Mouse (Mus musculus): ENCODE results near the gene Lix1. TPM values are rescaled to one million over a fixed set of nuclear protein-coding genes. Genes with fewer than 3 reads are reported as not detected.

Lix1 gene
- polyA plus RNA-seq, 1 experiment from 2014 or later = 4.3 TPM

DNA sequence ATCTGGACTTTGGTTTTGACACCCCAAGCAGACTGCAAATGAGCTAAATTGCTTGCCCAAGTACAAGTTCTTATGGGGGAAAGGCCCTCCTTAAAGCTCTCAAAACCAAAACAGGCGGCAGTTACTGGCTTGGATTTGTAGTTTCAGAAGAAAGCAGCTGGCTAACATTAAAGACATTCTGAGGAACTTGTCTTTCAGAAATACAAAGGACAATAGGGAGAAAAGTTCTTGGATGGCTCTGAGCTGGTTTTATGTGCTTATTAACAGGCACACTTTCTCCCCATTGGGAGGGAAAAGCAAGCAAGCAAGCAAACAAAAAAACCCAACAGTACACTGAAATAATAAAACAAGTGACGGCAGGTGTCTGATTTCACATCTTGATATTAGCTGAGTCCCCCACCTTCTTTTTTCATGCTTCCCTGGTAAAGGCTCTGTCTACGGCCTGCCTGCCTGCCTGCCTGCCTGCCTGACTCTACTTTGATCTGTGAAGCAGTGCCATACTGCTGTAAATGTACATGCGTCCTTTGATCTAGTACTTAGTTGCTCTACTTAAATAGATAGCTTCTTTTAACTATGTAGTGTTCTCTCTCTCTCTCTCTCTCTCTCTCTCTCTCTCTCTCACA, 39.5 kb downstream of the Lix1 start:
- 43% methylated on average over 4 of the region's 4 CpGs for WGBS
- H3K4me3 ChIP-seq (ENCODE audit: control insufficient read depth in 1 of 2, insufficient read depth in 1 of 2, low read depth in 1 of 2, low read length in 2 of 2) = no peak overlapping the region
- H3K27me3 ChIP-seq (ENCODE audit: control insufficient read depth, insufficient read depth, low read length) = no peaks in the 10 kb centered on the region
- H3K4me1 ChIP-seq (ENCODE audit: control insufficient read depth in 2 of 2, insufficient read depth in 2 of 2, low read length in 2 of 2) = no peaks in the 10 kb centered on the region
- no peaks in the 10 kb centered on the region for H3K9me3 ChIP-seq (ENCODE audit: control insufficient read depth, low read length)
- H3K27ac ChIP-seq (replicated peaks in 1 of 2; ENCODE audit: control insufficient read depth in 1 of 2, insufficient read depth in 1 of 2, low read depth in 2 of 2, low read length in 2 of 2) = no peak overlapping the region
- H3K4me2 ChIP-seq (ENCODE audit: low read length) = no peak overlapping the region
- no peaks in the 10 kb centered on the region for H3K36me3 ChIP-seq (ENCODE audit: control insufficient read depth, insufficient read depth, low read length)
- no peak for ATAC-seq (ENCODE audit: insufficient number of reproducible peaks, insufficient read depth, low FRiP score, low read depth)
- no peak overlapping the region for H3K9ac ChIP-seq (ENCODE audit: low read length)

DNA sequence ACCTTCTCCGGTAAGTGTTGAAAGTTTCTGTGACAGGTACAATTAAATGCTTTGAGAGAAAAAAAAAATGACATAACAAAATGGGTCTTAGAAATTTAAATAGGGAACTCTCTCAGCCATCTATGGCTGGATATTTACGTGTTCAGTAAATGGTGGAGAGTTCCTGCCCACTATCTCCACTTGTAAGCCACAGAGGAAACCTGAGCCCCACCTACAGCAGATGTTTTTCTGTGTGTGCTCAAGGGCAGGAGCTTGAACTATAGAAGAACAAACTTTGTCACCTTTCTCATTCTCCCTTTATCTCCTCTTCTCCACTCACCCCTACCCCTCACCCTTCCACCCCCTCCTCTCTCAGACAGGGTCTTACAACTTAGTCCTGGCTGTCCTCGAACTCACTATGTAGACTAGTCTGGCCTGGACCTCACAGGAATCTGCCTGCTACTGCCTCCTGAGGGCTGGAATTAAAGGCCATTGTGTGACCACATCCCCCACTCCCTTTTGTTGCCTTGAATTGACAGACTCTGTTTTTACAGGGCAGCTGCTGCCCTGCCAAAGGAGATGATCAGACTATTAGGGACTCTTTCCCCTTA, 41.9 kb downstream of the Lix1 start:
- no peak overlapping the region for H3K9ac ChIP-seq (ENCODE audit: low read length)
- H3K4me2 ChIP-seq (ENCODE audit: low read length) = no peak overlapping the region
- no peak for ATAC-seq (ENCODE audit: insufficient number of reproducible peaks, insufficient read depth, low FRiP score, low read depth)
- H3K36me3 ChIP-seq (ENCODE audit: control insufficient read depth, insufficient read depth, low read length) = no peaks in the 10 kb centered on the region
- 71% methylated on average over 3 of the region's 3 CpGs for WGBS
- no peak overlapping the region for H3K4me3 ChIP-seq (ENCODE audit: control insufficient read depth in 1 of 2, insufficient read depth in 1 of 2, low read depth in 1 of 2, low read length in 2 of 2)
- H3K27ac ChIP-seq (replicated peaks in 1 of 2; ENCODE audit: control insufficient read depth in 1 of 2, insufficient read depth in 1 of 2, low read depth in 2 of 2, low read length in 2 of 2) = no peak overlapping the region
- H3K27me3 ChIP-seq (ENCODE audit: control insufficient read depth, insufficient read depth, low read length) = no peaks in the 10 kb centered on the region
- no peaks in the 10 kb centered on the region for H3K9me3 ChIP-seq (ENCODE audit: control insufficient read depth, low read length)
- peaks cover 4 to 5% of the 10 kb centered on the region in 2 experiments; a peak in 1 of 4 replicates for H3K4me1 ChIP-seq (ENCODE audit: control insufficient read depth in 2 of 2, insufficient read depth in 2 of 2, low read length in 2 of 2)

DNA sequence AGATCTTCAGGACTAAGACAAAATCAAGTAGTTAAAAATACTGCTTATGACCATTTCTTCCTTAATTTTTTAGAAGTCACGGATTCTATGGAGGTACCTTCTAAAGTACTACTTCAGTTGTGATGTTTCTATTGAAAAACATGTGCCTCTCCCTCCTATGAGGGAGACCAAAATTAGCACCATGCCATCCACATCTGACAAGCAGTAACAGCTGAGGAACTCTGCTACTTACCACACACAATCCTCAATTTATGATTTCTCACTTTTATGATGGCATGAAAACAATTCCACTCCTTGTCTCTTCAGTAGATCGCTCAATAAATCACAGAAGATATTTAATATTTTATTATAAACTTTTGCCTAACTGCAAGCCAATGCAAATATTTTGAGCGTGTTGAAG, 44.2 kb downstream of the Lix1 start:
- no peak for ATAC-seq (ENCODE audit: insufficient number of reproducible peaks, insufficient read depth, low FRiP score, low read depth)
- 89% methylated on average over 3 of the region's 3 CpGs for WGBS

DNA sequence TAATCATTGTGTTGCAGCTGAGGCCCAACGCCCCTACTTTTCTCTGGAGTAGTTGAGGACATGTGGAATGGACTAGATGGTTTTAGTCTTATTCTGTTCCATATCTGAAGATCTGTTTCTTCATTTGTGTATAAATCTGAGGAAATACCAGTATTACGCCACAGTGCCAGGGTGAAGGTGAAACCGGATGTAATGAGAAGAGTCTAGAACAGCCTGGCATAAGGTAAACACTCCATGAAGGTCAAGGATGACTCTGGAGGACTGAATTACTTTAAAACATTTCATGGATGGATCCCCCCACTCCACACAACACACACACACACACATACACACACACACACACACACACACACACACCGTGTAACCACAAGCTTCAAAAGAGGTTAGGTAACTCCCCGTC, 45.3 kb downstream of the Lix1 start:
- H3K4me1 ChIP-seq (ENCODE audit: control insufficient read depth in 2 of 2, insufficient read depth in 2 of 2, low read length in 2 of 2) = peaks cover 8 to 10% of the 10 kb centered on the region in 2 experiments; a peak in 2 of 4 replicates
- no peaks in the 10 kb centered on the region for H3K9me3 ChIP-seq (ENCODE audit: control insufficient read depth, low read length)
- no peak overlapping the region for H3K9ac ChIP-seq (ENCODE audit: low read length)
- WGBS = 90% methylated on average over 5 of the region's 5 CpGs
- H3K36me3 ChIP-seq (ENCODE audit: control insufficient read depth, insufficient read depth, low read length) = no peaks in the 10 kb centered on the region
- H3K4me2 ChIP-seq (ENCODE audit: low read length) = no peak overlapping the region
- no peak overlapping the region for H3K4me3 ChIP-seq (ENCODE audit: control insufficient read depth in 1 of 2, insufficient read depth in 1 of 2, low read depth in 1 of 2, low read length in 2 of 2)
- H3K27me3 ChIP-seq (ENCODE audit: control insufficient read depth, insufficient read depth, low read length) = no peaks in the 10 kb centered on the region
- ATAC-seq (ENCODE audit: insufficient number of reproducible peaks, insufficient read depth, low FRiP score, low read depth) = no peak
- H3K27ac ChIP-seq (replicated peaks in 1 of 2; ENCODE audit: control insufficient read depth in 1 of 2, insufficient read depth in 1 of 2, low read depth in 2 of 2, low read length in 2 of 2) = no peak overlapping the region

More for the DNA sequence above, 44.2 kb downstream of the Lix1 start:
- Histone ChIP-seq H3K9me3 (ENCODE audit: control insufficient read depth, low read length) (no peaks in the 10 kb centered on the region), H3K4me2 (ENCODE audit: low read length) (no peak overlapping the region), H3K36me3 (ENCODE audit: control insufficient read depth, insufficient read depth, low read length) (no peaks in the 10 kb centered on the region), H3K27me3 (ENCODE audit: control insufficient read depth, insufficient read depth, low read length) (no peaks in the 10 kb centered on the region), H3K27ac (replicated peaks in 1 of 2; ENCODE audit: control insufficient read depth in 1 of 2, insufficient read depth in 1 of 2, low read depth in 2 of 2, low read length in 2 of 2) (no peak overlapping the region), H3K4me3 (ENCODE audit: control insufficient read depth in 1 of 2, insufficient read depth in 1 of 2, low read depth in 1 of 2, low read length in 2 of 2) (no peak overlapping the region), H3K4me1 (ENCODE audit: control insufficient read depth in 2 of 2, insufficient read depth in 2 of 2, low read length in 2 of 2) (peaks cover 8 to 10% of the 10 kb centered on the region in 2 experiments; a peak in 2 of 4 replicates), H3K9ac (ENCODE audit: low read length) (no peak overlapping the region)

DNA sequence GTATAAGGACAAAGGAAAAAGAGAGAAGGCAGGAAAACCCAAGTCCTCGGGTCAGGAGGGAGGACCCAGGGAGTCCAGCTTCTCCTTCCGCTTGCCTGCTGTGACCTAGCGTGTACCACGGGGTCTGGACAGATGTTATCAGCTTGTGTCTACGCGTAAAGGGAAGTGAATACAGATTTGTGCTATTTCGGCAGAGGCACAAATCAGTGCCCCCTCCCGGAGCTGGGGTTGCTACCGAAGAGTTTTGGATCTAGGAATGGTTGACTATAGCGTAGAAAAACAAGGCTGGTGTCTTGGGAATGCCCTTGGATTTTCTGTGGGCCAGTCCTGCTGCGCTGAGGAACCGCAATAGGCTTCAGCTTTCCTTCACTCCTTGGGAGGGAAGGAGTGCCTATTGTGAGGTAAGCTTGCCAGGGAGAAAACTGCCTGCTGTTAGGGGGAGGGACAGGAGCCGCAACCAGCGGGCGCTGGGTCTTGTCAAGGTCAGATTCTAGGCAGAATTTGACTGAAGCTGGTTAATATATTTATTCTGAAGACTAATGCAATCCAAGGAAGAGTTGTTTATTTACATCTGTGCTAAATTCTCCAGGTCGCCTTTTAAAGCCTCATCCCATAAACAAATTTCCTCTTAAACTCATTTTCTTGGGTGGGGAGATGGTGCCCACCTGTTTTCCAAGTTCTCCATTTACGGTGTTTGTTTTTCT, 46.4 kb downstream of the Lix1 start:
- Histone ChIP-seq H3K4me2 (ENCODE audit: low read length) (peak overlapping the region; percentile 81), H3K4me3 (ENCODE audit: control insufficient read depth in 1 of 2, insufficient read depth in 1 of 2, low read depth in 1 of 2, low read length in 2 of 2) (peak overlapping the region; percentile 51 to 80), H3K27ac (replicated peaks in 1 of 2; ENCODE audit: control insufficient read depth in 1 of 2, insufficient read depth in 1 of 2, low read depth in 2 of 2, low read length in 2 of 2) (peak overlapping the region; percentile 70 to 89), H3K9me3 (ENCODE audit: control insufficient read depth, low read length) (no peaks in the 10 kb centered on the region), H3K27me3 (ENCODE audit: control insufficient read depth, insufficient read depth, low read length) (no peaks in the 10 kb centered on the region), H3K36me3 (ENCODE audit: control insufficient read depth, insufficient read depth, low read length) (no peaks in the 10 kb centered on the region), H3K4me1 (ENCODE audit: control insufficient read depth in 2 of 2, insufficient read depth in 2 of 2, low read length in 2 of 2) (peaks cover 8 to 10% of the 10 kb centered on the region in 2 experiments; a peak in 2 of 4 replicates), H3K9ac (ENCODE audit: low read length) (peak overlapping the region; percentile 80)
- WGBS = 2% methylated on average over 17 of the region's 17 CpGs
- ATAC-seq (ENCODE audit: insufficient number of reproducible peaks, insufficient read depth, low FRiP score, low read depth) = peak; percentile 69

DNA sequence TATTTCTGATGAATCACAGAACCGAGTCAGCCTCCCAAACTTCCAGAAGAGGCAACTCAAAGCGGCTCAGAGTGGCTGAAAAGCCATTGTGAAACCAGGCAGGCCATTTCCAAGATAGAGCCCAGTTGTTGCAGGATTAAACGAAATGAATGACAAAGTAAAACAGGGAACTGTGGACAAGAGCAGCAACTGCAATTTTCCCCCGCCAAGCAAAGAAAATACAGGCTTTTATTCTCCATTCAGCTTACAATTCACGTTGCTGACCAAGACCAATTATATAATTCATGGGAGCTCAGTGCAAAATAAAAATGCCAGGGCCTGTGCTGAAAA, 46.9 kb downstream of the Lix1 start:
- peak overlapping the region; percentile 70 to 89 for H3K27ac ChIP-seq (replicated peaks in 1 of 2; ENCODE audit: control insufficient read depth in 1 of 2, insufficient read depth in 1 of 2, low read depth in 2 of 2, low read length in 2 of 2)
- peak overlapping the region; percentile 51 to 80; a peak in 3 of 4 replicates for H3K4me3 ChIP-seq (ENCODE audit: control insufficient read depth in 1 of 2, insufficient read depth in 1 of 2, low read depth in 1 of 2, low read length in 2 of 2)
- peaks cover 8 to 10% of the 10 kb centered on the region in 2 experiments; a peak in 2 of 4 replicates for H3K4me1 ChIP-seq (ENCODE audit: control insufficient read depth in 2 of 2, insufficient read depth in 2 of 2, low read length in 2 of 2)
- no peak for ATAC-seq (ENCODE audit: insufficient number of reproducible peaks, insufficient read depth, low FRiP score, low read depth)
- H3K27me3 ChIP-seq (ENCODE audit: control insufficient read depth, insufficient read depth, low read length) = no peaks in the 10 kb centered on the region
- 12% methylated on average over 5 of the region's 5 CpGs for WGBS
- H3K4me2 ChIP-seq (ENCODE audit: low read length) = peak overlapping the region; percentile 81
- no peaks in the 10 kb centered on the region for H3K36me3 ChIP-seq (ENCODE audit: control insufficient read depth, insufficient read depth, low read length)
- no peaks in the 10 kb centered on the region for H3K9me3 ChIP-seq (ENCODE audit: control insufficient read depth, low read length)
- peak overlapping the region; percentile 80 for H3K9ac ChIP-seq (ENCODE audit: low read length)

DNA sequence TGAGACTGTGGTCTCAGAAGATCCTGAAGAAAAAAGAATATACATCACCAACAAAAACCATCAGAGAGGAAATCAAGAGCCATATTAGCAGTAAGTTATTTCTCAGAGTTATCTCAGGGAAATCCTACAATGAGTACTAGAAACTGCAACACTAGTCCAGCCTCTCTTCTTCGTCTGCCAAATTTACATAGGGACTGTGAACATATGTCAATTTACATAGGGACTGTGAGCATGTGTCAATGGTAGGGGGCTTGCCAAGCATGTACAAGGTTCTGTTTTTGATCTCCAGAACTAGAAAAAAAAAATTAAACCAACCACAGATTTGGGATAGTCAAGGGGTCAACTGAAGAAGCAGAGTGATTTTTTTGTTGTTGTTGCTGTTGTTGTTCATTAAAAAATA, 48.6 kb downstream of the Lix1 start:
- Histone ChIP-seq H3K9ac (ENCODE audit: low read length) (no peak overlapping the region), H3K4me2 (ENCODE audit: low read length) (no peak overlapping the region), H3K27ac (replicated peaks in 1 of 2; ENCODE audit: control insufficient read depth in 1 of 2, insufficient read depth in 1 of 2, low read depth in 2 of 2, low read length in 2 of 2) (no peak overlapping the region), H3K9me3 (ENCODE audit: control insufficient read depth, low read length) (no peaks in the 10 kb centered on the region), H3K36me3 (ENCODE audit: control insufficient read depth, insufficient read depth, low read length) (no peaks in the 10 kb centered on the region), H3K27me3 (ENCODE audit: control insufficient read depth, insufficient read depth, low read length) (no peaks in the 10 kb centered on the region), H3K4me1 (ENCODE audit: control insufficient read depth in 2 of 2, insufficient read depth in 2 of 2, low read length in 2 of 2) (peaks cover 8 to 10% of the 10 kb centered on the region in 2 experiments; a peak in 2 of 4 replicates), H3K4me3 (ENCODE audit: control insufficient read depth in 1 of 2, insufficient read depth in 1 of 2, low read depth in 1 of 2, low read length in 2 of 2) (no peak overlapping the region)
- 74% methylated on average over 1 of the region's 1 CpGs for WGBS
- ATAC-seq (ENCODE audit: insufficient number of reproducible peaks, insufficient read depth, low FRiP score, low read depth) = no peak

All from heart, embryonic 14.5 days (tissue).